Mouse (Mus musculus): ENCODE data around the gene Zfp180. TPM values are rescaled to one million over a fixed set of nuclear protein-coding genes. Genes with fewer than 3 reads are reported as not detected.
A peak's percentile ranks its signal among the peaks of the same experiment; 100 is the strongest.

Zfp180 gene
- polyA plus RNA-seq, 1 experiment from 2014 or later, result 30.7 TPM

GRCm38 (mm10) chr7:24105144-24105703 is 23.5 kb downstream of the Zfp180 start:
- peaks cover 64% of the 10 kb centered on the region for H3K9me3 ChIP-seq (ENCODE audit: control insufficient read depth, low read length)
- no peak overlapping the region for H3K4me3 ChIP-seq (ENCODE audit: low read depth, low read length)

GRCm38 (mm10) chr7:24110839-24111238 is 29.1 kb downstream of the Zfp180 start:
- H3K27me3 ChIP-seq (ENCODE audit: control insufficient read depth, insufficient read depth, low read length), result no peaks in the 10 kb centered on the region
- ATAC-seq (ENCODE audit: insufficient number of reproducible peaks, low FRiP score, low TSS enrichment, low read depth), result no peak
- DNase-seq (ENCODE audit: low spot score), result no peak
- H3K9ac ChIP-seq (ENCODE audit: low read length), result no peak overlapping the region
- WGBS, result 94% methylated on average over 7 of the region's 7 CpGs
- H3K4me3 ChIP-seq (ENCODE audit: low read depth, low read length), result no peak overlapping the region
- H3K27ac ChIP-seq (replicated peaks; ENCODE audit: low read depth, low read length), result no peak overlapping the region
- no peaks in the 10 kb centered on the region for H3K4me1 ChIP-seq (ENCODE audit: control insufficient read depth, insufficient read depth, low read length)
- H3K9me3 ChIP-seq (ENCODE audit: control insufficient read depth, low read length), result peaks cover 20% of the 10 kb centered on the region
- peaks cover 27% of the 10 kb centered on the region for H3K36me3 ChIP-seq (ENCODE audit: control insufficient read depth, insufficient read depth, low read length)
- no peak overlapping the region for H3K4me2 ChIP-seq (ENCODE audit: low read depth, severe bottlenecking)

More at GRCm38 (mm10) chr7:24105144-24105703, 23.5 kb downstream of the Zfp180 start:
- Histone ChIP-seq H3K27ac (replicated peaks; ENCODE audit: low read depth, low read length) (no peak overlapping the region), H3K9ac (ENCODE audit: low read length) (no peak overlapping the region), H3K27me3 (ENCODE audit: control insufficient read depth, insufficient read depth, low read length) (no peaks in the 10 kb centered on the region), H3K36me3 (ENCODE audit: control insufficient read depth, insufficient read depth, low read length) (peaks cover 79% of the 10 kb centered on the region), H3K4me2 (ENCODE audit: low read depth, severe bottlenecking) (no peak overlapping the region), H3K4me1 (ENCODE audit: control insufficient read depth, insufficient read depth, low read length) (no peaks in the 10 kb centered on the region)
- ATAC-seq (ENCODE audit: insufficient number of reproducible peaks, low FRiP score, low TSS enrichment, low read depth) (no peak), DNase-seq (ENCODE audit: low spot score) (no peak)
- WGBS, result 95% methylated on average over 18 of the region's 18 CpGs

- ATAC-seq (ENCODE audit: insufficient number of reproducible peaks, low FRiP score, low TSS enrichment, low read depth) (peak; percentile 80; the same call in 1 of the 2 replicates), DNase-seq (ENCODE audit: low spot score) (no peak)
- Histone ChIP-seq H3K4me2 (ENCODE audit: low read depth, severe bottlenecking) (peak overlapping the region; percentile 69), H3K9me3 (ENCODE audit: control insufficient read depth, low read length) (peaks cover 10% of the 10 kb centered on the region), H3K9ac (ENCODE audit: low read length) (peak overlapping the region; percentile 73), H3K4me3 (ENCODE audit: low read depth, low read length) (peak overlapping the region; percentile 59), H3K36me3 (ENCODE audit: control insufficient read depth, insufficient read depth, low read length) (peaks cover 18% of the 10 kb centered on the region), H3K27ac (replicated peaks; ENCODE audit: low read depth, low read length) (no peak overlapping the region), H3K27me3 (ENCODE audit: control insufficient read depth, insufficient read depth, low read length) (no peaks in the 10 kb centered on the region), H3K4me1 (ENCODE audit: control insufficient read depth, insufficient read depth, low read length) (no peaks in the 10 kb centered on the region)
- 4% methylated on average over 9 of the region's 9 CpGs for WGBS
These were observed 30.0 kb downstream of the Zfp180 start for GRCm38 (mm10) chr7:24111772-24112155.

- H3K4me3 ChIP-seq (ENCODE audit: low read depth, low read length), result peak within 1 kb of the TSS; percentile 59
- H3K36me3 ChIP-seq (ENCODE audit: control insufficient read depth, insufficient read depth, low read length), result peaks cover 12% of the 10 kb centered on the region
- ATAC-seq (ENCODE audit: insufficient number of reproducible peaks, low FRiP score, low TSS enrichment, low read depth) (peak; percentile 92), DNase-seq (ENCODE audit: low spot score) (peak; percentile 81)
- H3K9ac ChIP-seq (ENCODE audit: low read length), result peak within 1 kb of the TSS; percentile 73
- H3K27me3 ChIP-seq (ENCODE audit: control insufficient read depth, insufficient read depth, low read length), result no peaks in the 10 kb centered on the region
- 0 out of 2 replicates have a peak within 1 kb of the TSS, but pooled peaks have one; percentile 36 for H3K27ac ChIP-seq (replicated peaks; ENCODE audit: low read depth, low read length)
- H3K4me2 ChIP-seq (ENCODE audit: low read depth, severe bottlenecking), result peak within 1 kb of the TSS; percentile 69
- no peaks in the 10 kb centered on the region for H3K4me1 ChIP-seq (ENCODE audit: control insufficient read depth, insufficient read depth, low read length)
- 2% methylated on average over 23 of the region's 23 CpGs for WGBS
- H3K9me3 ChIP-seq (ENCODE audit: control insufficient read depth, low read length), result peaks cover 7% of the 10 kb centered on the region
These were observed 30.6 kb downstream of the Zfp180 start, which contains the start of gene Zfp112 for GRCm38 (mm10) chr7:24112156-24112856. Zfp112 (plus strand) TSS chr7:24112314.

- Histone ChIP-seq H3K9ac (ENCODE audit: low read length) (peak overlapping the region; percentile 73; the same call in 1 of the 2 replicates), H3K4me2 (ENCODE audit: low read depth, severe bottlenecking) (peak overlapping the region; percentile 69), H3K27me3 (ENCODE audit: control insufficient read depth, insufficient read depth, low read length) (no peaks in the 10 kb centered on the region), H3K27ac (replicated peaks; ENCODE audit: low read depth, low read length) (no peak overlapping the region), H3K4me3 (ENCODE audit: low read depth, low read length) (peak overlapping the region; percentile 59), H3K9me3 (ENCODE audit: control insufficient read depth, low read length) (peaks cover 4% of the 10 kb centered on the region), H3K36me3 (ENCODE audit: control insufficient read depth, insufficient read depth, low read length) (peaks cover 6% of the 10 kb centered on the region; the same call in 1 of the 2 replicates), H3K4me1 (ENCODE audit: control insufficient read depth, insufficient read depth, low read length) (no peaks in the 10 kb centered on the region)
- ATAC-seq (ENCODE audit: insufficient number of reproducible peaks, low FRiP score, low TSS enrichment, low read depth) (no peak), DNase-seq (ENCODE audit: low spot score) (peak; percentile 65)
- WGBS, result 19% methylated on average over 12 of the region's 12 CpGs
These were observed 31.3 kb downstream of the Zfp180 start for GRCm38 (mm10) chr7:24113001-24113400.

- Histone ChIP-seq H3K36me3 (ENCODE audit: control insufficient read depth, insufficient read depth, low read length) (no peaks in the 10 kb centered on the region), H3K27ac (replicated peaks; ENCODE audit: low read depth, low read length) (no peak overlapping the region), H3K4me3 (ENCODE audit: low read depth, low read length) (no peak overlapping the region), H3K27me3 (ENCODE audit: control insufficient read depth, insufficient read depth, low read length) (no peaks in the 10 kb centered on the region), H3K4me2 (ENCODE audit: low read depth, severe bottlenecking) (no peak overlapping the region), H3K4me1 (ENCODE audit: control insufficient read depth, insufficient read depth, low read length) (no peaks in the 10 kb centered on the region), H3K9me3 (ENCODE audit: control insufficient read depth, low read length) (no peaks in the 10 kb centered on the region), H3K9ac (ENCODE audit: low read length) (no peak overlapping the region)
- no peak for DNase-seq (ENCODE audit: low spot score)
- ATAC-seq (ENCODE audit: insufficient number of reproducible peaks, low FRiP score, low TSS enrichment, low read depth), result no peak
- 80% methylated on average over 4 of the region's 4 CpGs for WGBS
These were observed 34.9 kb downstream of the Zfp180 start for GRCm38 (mm10) chr7:24116655-24117054.

GRCm38 (mm10) chr7:24133425-24133995 is 51.8 kb downstream of the Zfp180 start:
- Histone ChIP-seq H3K4me2 (ENCODE audit: low read depth, severe bottlenecking) (peak overlapping the region; percentile 65), H3K27ac (replicated peaks; ENCODE audit: low read depth, low read length) (no peak overlapping the region), H3K36me3 (ENCODE audit: control insufficient read depth, insufficient read depth, low read length) (no peaks in the 10 kb centered on the region), H3K9ac (ENCODE audit: low read length) (peak overlapping the region; percentile 58), H3K4me3 (ENCODE audit: low read depth, low read length) (peak overlapping the region; percentile 72), H3K9me3 (ENCODE audit: control insufficient read depth, low read length) (no peaks in the 10 kb centered on the region), H3K4me1 (ENCODE audit: control insufficient read depth, insufficient read depth, low read length) (no peaks in the 10 kb centered on the region), H3K27me3 (ENCODE audit: control insufficient read depth, insufficient read depth, low read length) (no peaks in the 10 kb centered on the region)
- no peak for DNase-seq (ENCODE audit: low spot score)
- WGBS, result 19% methylated on average over 6 of the region's 6 CpGs
- ATAC-seq (ENCODE audit: insufficient number of reproducible peaks, low FRiP score, low TSS enrichment, low read depth), result peak; percentile 31; the same call in 1 of the 2 replicates

- H3K9ac ChIP-seq (ENCODE audit: low read length), result peak within 1 kb of the TSS; percentile 71
- 0 out of 2 replicates have a peak, but pooled peaks cover 3% of the 10 kb centered on the region for H3K36me3 ChIP-seq (ENCODE audit: control insufficient read depth, insufficient read depth, low read length)
- DNase-seq (ENCODE audit: low spot score), result peak; percentile 90
- ATAC-seq (ENCODE audit: insufficient number of reproducible peaks, low FRiP score, low TSS enrichment, low read depth), result peak; percentile 90
- H3K27me3 ChIP-seq (ENCODE audit: control insufficient read depth, insufficient read depth, low read length), result no peaks in the 10 kb centered on the region
- no peaks in the 10 kb centered on the region for H3K4me1 ChIP-seq (ENCODE audit: control insufficient read depth, insufficient read depth, low read length)
- no peak within 1 kb of the TSS for H3K27ac ChIP-seq (replicated peaks; ENCODE audit: low read depth, low read length)
- H3K9me3 ChIP-seq (ENCODE audit: control insufficient read depth, low read length), result no peaks in the 10 kb centered on the region
- peak within 1 kb of the TSS; percentile 72 for H3K4me3 ChIP-seq (ENCODE audit: low read depth, low read length)
- 3% methylated on average over 32 of the region's 32 CpGs for WGBS
- H3K4me2 ChIP-seq (ENCODE audit: low read depth, severe bottlenecking), result peak within 1 kb of the TSS; percentile 65
These were observed 52.5 kb downstream of the Zfp180 start, which contains the start of gene Zfp235 for GRCm38 (mm10) chr7:24133996-24134828. Zfp235 (plus strand) TSS chr7:24134169.

Data from limb, embryonic 11.5 days (tissue).